Mouse (Mus musculus): Measurements from ENCODE around the gene Nol6. TPM values are rescaled to one million over a fixed set of nuclear protein-coding genes. Genes with fewer than 3 reads are reported as not detected.
A peak's percentile ranks its signal among the peaks of the same experiment; 100 is the strongest.

Nol6 gene
- total RNA-seq, 1 experiment = 67.5 TPM

GRCm38 (mm10) chr4:41094361-41094760 lies 29.9 kb downstream of the Nol6 start:
- TF ChIP-seq HCFC1 (IDR thresholded peaks at IDR 0.05; ENCODE audit: borderline replicate concordance, insufficient read depth, low read length) (no peak), ZC3H11A (IDR thresholded peaks at IDR 0.05; ENCODE audit: borderline replicate concordance, low read depth, low read length) (no peak), ZNF384 (IDR thresholded peaks at IDR 0.05; ENCODE audit: low read depth, low read length) (no peak), CHD2 (IDR thresholded peaks at IDR 0.05; ENCODE audit: low read depth, low read length) (no peak), MAFK (IDR thresholded peaks at IDR 0.05; ENCODE audit: insufficient read depth, low read depth, low read length) (no peak)

DNA sequence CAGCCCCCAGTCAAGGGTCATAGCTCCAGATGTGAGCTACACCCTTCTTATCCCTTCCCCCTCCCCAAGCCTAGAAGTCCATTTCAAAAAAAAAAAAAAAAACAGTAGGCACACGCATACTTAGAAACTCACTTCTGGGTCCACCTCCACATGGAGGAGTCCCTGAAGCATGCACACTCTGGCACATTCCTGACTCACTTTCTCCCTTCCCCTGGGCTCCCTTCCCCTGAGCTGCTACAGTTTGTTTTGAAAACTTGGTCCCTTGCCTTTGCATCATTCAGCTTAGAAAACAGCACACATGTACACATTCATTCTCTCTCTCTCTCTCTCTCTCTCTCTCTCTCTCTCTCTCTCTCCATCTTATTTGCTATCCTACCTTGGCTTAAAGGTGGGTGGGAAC lies 31.3 kb downstream of the Nol6 start:
- peaks cover 20 to 26% of the 10 kb centered on the region in 2 experiments for H3K4me1 ChIP-seq (ENCODE audit: control insufficient read depth in 2 of 2, insufficient read depth in 2 of 2, low read length in 2 of 2, poor library complexity in 1 of 2)
- no peak overlapping the region for H3K27ac ChIP-seq (ENCODE audit: insufficient read depth, low read depth, low read length, poor library complexity, severe bottlenecking)
- H3K36me3 ChIP-seq (ENCODE audit: control insufficient read depth, insufficient read depth, low read length, poor library complexity, severe bottlenecking) = no peaks in the 10 kb centered on the region; the same call in 1 of the 2 replicates
- no peak overlapping the region for H3K4me3 ChIP-seq (ENCODE audit: insufficient read depth in 1 of 2, low read depth in 1 of 2, low read length in 2 of 2, poor library complexity in 1 of 2, severe bottlenecking in 1 of 2)
- H3K9me3 ChIP-seq (ENCODE audit: control insufficient read depth, insufficient read depth, low read depth, low read length) = no peaks in the 10 kb centered on the region
- no peak overlapping the region for H3K9ac ChIP-seq (ENCODE audit: insufficient read depth, low read depth, low read length, poor library complexity, severe bottlenecking)
- no peak for DNase-seq (ENCODE audit: low read depth, low spot score)
- in situ Hi-C loops (cut with MboI; ENCODE audit: low sequenced_read_pairs in 2 of 2, unreplicated experiment in 2 of 2) = no loop called here
- TF ChIP-seq HCFC1 (IDR thresholded peaks at IDR 0.05; ENCODE audit: borderline replicate concordance, insufficient read depth, low read length) = no peak
- TF ChIP-seq MAFK (IDR thresholded peaks at IDR 0.05; ENCODE audit: insufficient read depth, low read depth, low read length) = no peak
- TF ChIP-seq ZC3H11A (IDR thresholded peaks at IDR 0.05; ENCODE audit: borderline replicate concordance, low read depth, low read length) = no peak
- no peak for TF ChIP-seq CHD2 (IDR thresholded peaks at IDR 0.05; ENCODE audit: low read depth, low read length)
- TF ChIP-seq ZNF384 (IDR thresholded peaks at IDR 0.05; ENCODE audit: low read depth, low read length) = no peak

More at GRCm38 (mm10) chr4:41094361-41094760, 29.9 kb downstream of the Nol6 start:
- Histone ChIP-seq H3K27ac (ENCODE audit: insufficient read depth, low read depth, low read length, poor library complexity, severe bottlenecking) (no peak overlapping the region), H3K9ac (ENCODE audit: insufficient read depth, low read depth, low read length, poor library complexity, severe bottlenecking) (no peak overlapping the region), H3K4me1 (ENCODE audit: control insufficient read depth in 2 of 2, insufficient read depth in 2 of 2, low read length in 2 of 2, poor library complexity in 1 of 2) (peaks cover 17 to 27% of the 10 kb centered on the region in 2 experiments), H3K36me3 (ENCODE audit: control insufficient read depth, insufficient read depth, low read length, poor library complexity, severe bottlenecking) (no peaks in the 10 kb centered on the region; the same call in 1 of the 2 replicates), H3K4me3 (ENCODE audit: insufficient read depth in 1 of 2, low read depth in 1 of 2, low read length in 2 of 2, poor library complexity in 1 of 2, severe bottlenecking in 1 of 2) (no peak overlapping the region), H3K9me3 (ENCODE audit: control insufficient read depth, insufficient read depth, low read depth, low read length) (no peaks in the 10 kb centered on the region)
- DNase-seq (ENCODE audit: low read depth, low spot score) = no peak
- in situ Hi-C loops (cut with MboI; ENCODE audit: low sequenced_read_pairs in 2 of 2, unreplicated experiment in 2 of 2) = no loop called here

GRCm38 (mm10) chr4:41091391-41091790 lies 32.9 kb downstream of the Nol6 start:
- DNase-seq (ENCODE audit: low read depth, low spot score) = peak; percentile 70
- Histone ChIP-seq H3K27ac (ENCODE audit: insufficient read depth, low read depth, low read length, poor library complexity, severe bottlenecking) (no peak overlapping the region), H3K4me3 (ENCODE audit: insufficient read depth in 1 of 2, low read depth in 1 of 2, low read length in 2 of 2, poor library complexity in 1 of 2, severe bottlenecking in 1 of 2) (no peak overlapping the region), H3K9me3 (ENCODE audit: control insufficient read depth, insufficient read depth, low read depth, low read length) (no peaks in the 10 kb centered on the region), H3K4me1 (ENCODE audit: control insufficient read depth in 2 of 2, insufficient read depth in 2 of 2, low read length in 2 of 2, poor library complexity in 1 of 2) (peaks cover 22 to 32% of the 10 kb centered on the region in 2 experiments), H3K36me3 (ENCODE audit: control insufficient read depth, insufficient read depth, low read length, poor library complexity, severe bottlenecking) (no peaks in the 10 kb centered on the region; the same call in 1 of the 2 replicates), H3K9ac (ENCODE audit: insufficient read depth, low read depth, low read length, poor library complexity, severe bottlenecking) (no peak overlapping the region)
- in situ Hi-C loops (cut with MboI; ENCODE audit: low sequenced_read_pairs in 2 of 2, unreplicated experiment in 2 of 2) = no loop called here
- TF ChIP-seq ZNF384 (IDR thresholded peaks at IDR 0.05; ENCODE audit: low read depth, low read length) (no peak), ZC3H11A (IDR thresholded peaks at IDR 0.05; ENCODE audit: borderline replicate concordance, low read depth, low read length) (no peak), MAFK (IDR thresholded peaks at IDR 0.05; ENCODE audit: insufficient read depth, low read depth, low read length) (no peak), HCFC1 (IDR thresholded peaks at IDR 0.05; ENCODE audit: borderline replicate concordance, insufficient read depth, low read length) (no peak), CHD2 (IDR thresholded peaks at IDR 0.05; ENCODE audit: low read depth, low read length) (no peak)

- Histone ChIP-seq H3K4me1 (ENCODE audit: control insufficient read depth in 2 of 2, insufficient read depth in 2 of 2, low read length in 2 of 2, poor library complexity in 1 of 2) (peaks cover 22 to 32% of the 10 kb centered on the region in 2 experiments), H3K9me3 (ENCODE audit: control insufficient read depth, insufficient read depth, low read depth, low read length) (no peaks in the 10 kb centered on the region), H3K9ac (ENCODE audit: insufficient read depth, low read depth, low read length, poor library complexity, severe bottlenecking) (no peak overlapping the region), H3K4me3 (ENCODE audit: insufficient read depth in 1 of 2, low read depth in 1 of 2, low read length in 2 of 2, poor library complexity in 1 of 2, severe bottlenecking in 1 of 2) (no peak overlapping the region), H3K36me3 (ENCODE audit: control insufficient read depth, insufficient read depth, low read length, poor library complexity, severe bottlenecking) (no peaks in the 10 kb centered on the region; the same call in 1 of the 2 replicates), H3K27ac (ENCODE audit: insufficient read depth, low read depth, low read length, poor library complexity, severe bottlenecking) (no peak overlapping the region; the same call in 1 of the 2 replicates)
- DNase-seq (ENCODE audit: low read depth, low spot score) = no peak
- TF ChIP-seq CHD2 (IDR thresholded peaks at IDR 0.05; ENCODE audit: low read depth, low read length) = no peak
- no peak for TF ChIP-seq MAFK (IDR thresholded peaks at IDR 0.05; ENCODE audit: insufficient read depth, low read depth, low read length)
- no peak for TF ChIP-seq ZC3H11A (IDR thresholded peaks at IDR 0.05; ENCODE audit: borderline replicate concordance, low read depth, low read length)
- no peak for TF ChIP-seq HCFC1 (IDR thresholded peaks at IDR 0.05; ENCODE audit: borderline replicate concordance, insufficient read depth, low read length)
- TF ChIP-seq ZNF384 (IDR thresholded peaks at IDR 0.05; ENCODE audit: low read depth, low read length) = no peak
- in situ Hi-C loops (cut with MboI; ENCODE audit: low sequenced_read_pairs in 2 of 2, unreplicated experiment in 2 of 2) = no loop called here
Measured at GRCm38 (mm10) chr4:41089705-41090104, 34.5 kb downstream of the Nol6 start.

All from ES-E14 (cell line).